Mouse (Mus musculus): ENCODE measurements around the gene Ccdc92b. TPM values are rescaled to one million over a fixed set of nuclear protein-coding genes. Genes with fewer than 3 reads are reported as not detected.

Ccdc92b gene
- total and polyA plus RNA-seq, 2 experiments from 2014 or later = 3.4 to 16.8 TPM

DNA sequence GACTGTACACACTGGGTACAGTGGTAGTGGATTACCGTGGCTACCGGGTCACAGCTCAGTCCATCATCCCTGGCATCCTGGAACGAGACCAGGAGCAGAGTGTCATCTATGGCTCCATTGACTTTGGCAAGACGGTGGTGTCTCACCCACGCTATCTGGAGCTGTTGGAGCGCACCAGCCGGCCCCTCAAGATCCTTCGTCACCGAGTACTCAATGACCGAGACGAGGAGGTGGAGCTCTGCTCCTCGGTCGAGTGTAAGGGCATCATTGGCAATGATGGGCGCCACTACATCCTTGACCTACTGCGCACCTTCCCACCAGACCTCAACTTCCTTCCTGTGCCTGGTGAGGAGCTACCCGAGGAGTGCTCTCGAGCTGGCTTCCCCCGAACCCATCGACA lies 42.2 kb downstream of the Ccdc92b start:
- ATAC-seq (no peak), DNase-seq (ENCODE audit: low spot score) (no peak)
- no peaks in the 10 kb centered on the region for H3K9me3 ChIP-seq (ENCODE audit: low read length)
- H3K4me2 ChIP-seq (ENCODE audit: low read depth, low read length) = no peak overlapping the region
- H3K4me1 ChIP-seq (ENCODE audit: insufficient read depth, low read length) = no peaks in the 10 kb centered on the region
- TF ChIP-seq CTCF (IDR thresholded peaks at IDR 0.05; ENCODE audit: low read depth) = no peak
- H3K9ac ChIP-seq (replicated peaks; ENCODE audit: low read length) = no peak overlapping the region
- H3K27me3 ChIP-seq (ENCODE audit: insufficient read depth, low read length) = no peaks in the 10 kb centered on the region
- H3K36me3 ChIP-seq (ENCODE audit: insufficient read depth, low read length) = peaks cover 89% of the 10 kb centered on the region
- no peak overlapping the region for H3K27ac ChIP-seq
- 96% methylated on average over 19 of the region's 19 CpGs for WGBS
- no peak overlapping the region for H3K4me3 ChIP-seq (ENCODE audit: low read length)

- WGBS = 88% methylated on average over 6 of the region's 6 CpGs
- Histone ChIP-seq H3K27me3 (ENCODE audit: insufficient read depth, low read length) (no peaks in the 10 kb centered on the region), H3K4me1 (ENCODE audit: insufficient read depth, low read length) (no peaks in the 10 kb centered on the region), H3K4me2 (ENCODE audit: low read depth, low read length) (no peak overlapping the region), H3K36me3 (ENCODE audit: insufficient read depth, low read length) (peaks cover 91% of the 10 kb centered on the region), H3K9me3 (ENCODE audit: low read length) (no peaks in the 10 kb centered on the region), H3K9ac (replicated peaks; ENCODE audit: low read length) (no peak overlapping the region), H3K4me3 (ENCODE audit: low read length) (no peak overlapping the region), H3K27ac (no peak overlapping the region)
- no peak for TF ChIP-seq CTCF (IDR thresholded peaks at IDR 0.05; ENCODE audit: low read depth)
- DNase-seq (ENCODE audit: low spot score) (no peak), ATAC-seq (no peak)
Measured at GRCm38 (mm10) chr11:74662221-74662620, 42.8 kb downstream of the Ccdc92b start.

- Histone ChIP-seq H3K9ac (replicated peaks; ENCODE audit: low read length) (no peak overlapping the region), H3K36me3 (ENCODE audit: insufficient read depth, low read length) (peaks cover 92% of the 10 kb centered on the region)
- 89% methylated on average over 3 of the region's 3 CpGs for WGBS
Measured at GRCm38 (mm10) chr11:74664279-74664678, 44.9 kb downstream of the Ccdc92b start.

GRCm38 (mm10) chr11:74664906-74665305 lies 45.5 kb downstream of the Ccdc92b start:
- Histone ChIP-seq H3K4me2 (ENCODE audit: low read depth, low read length) (no peak overlapping the region), H3K36me3 (ENCODE audit: insufficient read depth, low read length) (peaks cover 93% of the 10 kb centered on the region), H3K27me3 (ENCODE audit: insufficient read depth, low read length) (no peaks in the 10 kb centered on the region), H3K4me1 (ENCODE audit: insufficient read depth, low read length) (no peaks in the 10 kb centered on the region), H3K27ac (no peak overlapping the region), H3K4me3 (ENCODE audit: low read length) (no peak overlapping the region), H3K9me3 (ENCODE audit: low read length) (no peaks in the 10 kb centered on the region), H3K9ac (replicated peaks; ENCODE audit: low read length) (no peak overlapping the region)
- no peak for TF ChIP-seq CTCF (IDR thresholded peaks at IDR 0.05; ENCODE audit: low read depth)
- DNase-seq (ENCODE audit: low spot score) (no peak), ATAC-seq (no peak)
- 93% methylated on average over 8 of the region's 8 CpGs for WGBS

More at GRCm38 (mm10) chr11:74664279-74664678, 44.9 kb downstream of the Ccdc92b start:
- no peak overlapping the region for H3K4me3 ChIP-seq (ENCODE audit: low read length)
- no peaks in the 10 kb centered on the region for H3K9me3 ChIP-seq (ENCODE audit: low read length)
- no peak overlapping the region for H3K27ac ChIP-seq
- H3K27me3 ChIP-seq (ENCODE audit: insufficient read depth, low read length) = no peaks in the 10 kb centered on the region
- no peaks in the 10 kb centered on the region for H3K4me1 ChIP-seq (ENCODE audit: insufficient read depth, low read length)
- TF ChIP-seq CTCF (IDR thresholded peaks at IDR 0.05; ENCODE audit: low read depth) = no peak
- ATAC-seq = no peak
- H3K4me2 ChIP-seq (ENCODE audit: low read depth, low read length) = no peak overlapping the region
- no peak for DNase-seq (ENCODE audit: low spot score)

GRCm38 (mm10) chr11:74665631-74666283 lies 46.4 kb downstream of the Ccdc92b start:
- no peak overlapping the region for H3K27ac ChIP-seq
- H3K27me3 ChIP-seq (ENCODE audit: insufficient read depth, low read length) = no peaks in the 10 kb centered on the region
- 93% methylated on average over 17 of the region's 17 CpGs for WGBS
- no peaks in the 10 kb centered on the region for H3K9me3 ChIP-seq (ENCODE audit: low read length)
- no peak overlapping the region for H3K4me2 ChIP-seq (ENCODE audit: low read depth, low read length)
- no peak overlapping the region for H3K4me3 ChIP-seq (ENCODE audit: low read length)
- peaks cover 87% of the 10 kb centered on the region for H3K36me3 ChIP-seq (ENCODE audit: insufficient read depth, low read length)
- no peak for TF ChIP-seq CTCF (IDR thresholded peaks at IDR 0.05; ENCODE audit: low read depth)
- no peak overlapping the region for H3K9ac ChIP-seq (replicated peaks; ENCODE audit: low read length)
- ATAC-seq (no peak), DNase-seq (ENCODE audit: low spot score) (no peak)
- H3K4me1 ChIP-seq (ENCODE audit: insufficient read depth, low read length) = no peaks in the 10 kb centered on the region

GRCm38 (mm10) chr11:74666284-74666652 lies 46.9 kb downstream of the Ccdc92b start:
- Histone ChIP-seq H3K9me3 (ENCODE audit: low read length) (no peaks in the 10 kb centered on the region), H3K4me2 (ENCODE audit: low read depth, low read length) (no peak overlapping the region), H3K9ac (replicated peaks; ENCODE audit: low read length) (no peak overlapping the region), H3K27ac (no peak overlapping the region), H3K36me3 (ENCODE audit: insufficient read depth, low read length) (peaks cover 84% of the 10 kb centered on the region), H3K4me3 (ENCODE audit: low read length) (no peak overlapping the region), H3K4me1 (ENCODE audit: insufficient read depth, low read length) (no peaks in the 10 kb centered on the region), H3K27me3 (ENCODE audit: insufficient read depth, low read length) (no peaks in the 10 kb centered on the region)
- ATAC-seq (no peak), DNase-seq (ENCODE audit: low spot score) (no peak)
- TF ChIP-seq CTCF (IDR thresholded peaks at IDR 0.05; ENCODE audit: low read depth) = no peak
- 93% methylated on average over 5 of the region's 5 CpGs for WGBS

DNA sequence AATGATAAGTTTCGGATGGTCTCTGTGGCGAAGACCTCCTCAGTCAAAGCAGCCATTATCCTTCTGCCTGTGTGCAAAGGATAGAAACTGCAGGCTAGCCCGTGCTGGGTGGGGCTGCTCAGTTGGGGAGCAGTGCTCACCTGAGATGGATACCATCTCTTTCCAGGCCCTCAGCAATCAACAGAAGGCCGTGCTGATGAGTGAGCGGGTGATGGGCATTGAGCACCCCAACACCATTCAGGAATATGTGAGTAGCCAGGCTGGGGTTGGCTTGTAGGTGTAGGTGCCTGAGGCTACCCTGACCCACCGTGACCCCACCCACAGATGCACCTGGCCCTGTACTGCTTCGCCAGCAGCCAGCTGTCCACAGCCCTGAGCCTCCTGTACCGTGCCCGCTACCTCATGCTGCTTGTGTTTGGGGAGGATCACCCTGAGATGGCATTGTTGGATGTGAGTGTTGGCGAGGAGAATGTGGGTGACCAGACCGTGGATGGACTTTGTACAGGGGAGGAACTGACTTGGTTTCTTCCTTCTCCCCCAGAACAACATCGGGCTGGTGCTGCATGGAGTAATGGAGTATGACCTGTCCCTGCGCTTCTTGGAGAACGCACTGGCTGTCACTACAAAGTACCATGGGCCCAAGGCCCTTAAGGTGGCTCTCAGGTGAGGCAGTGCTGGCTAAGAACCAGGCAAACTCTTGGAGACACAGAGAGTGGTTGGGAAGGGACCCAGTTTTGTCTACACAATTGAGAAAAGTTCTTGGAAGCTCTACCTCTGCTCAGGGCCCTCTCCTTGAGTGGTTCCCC lies 47.6 kb downstream of the Ccdc92b start:
- Histone ChIP-seq H3K4me2 (ENCODE audit: low read depth, low read length) (no peak overlapping the region), H3K27me3 (ENCODE audit: insufficient read depth, low read length) (no peaks in the 10 kb centered on the region), H3K4me3 (ENCODE audit: low read length) (no peak overlapping the region), H3K9ac (replicated peaks; ENCODE audit: low read length) (no peak overlapping the region), H3K4me1 (ENCODE audit: insufficient read depth, low read length) (no peaks in the 10 kb centered on the region), H3K36me3 (ENCODE audit: insufficient read depth, low read length) (peaks cover 77% of the 10 kb centered on the region), H3K27ac (no peak overlapping the region), H3K9me3 (ENCODE audit: low read length) (no peaks in the 10 kb centered on the region)
- ATAC-seq = no peak
- no peak for DNase-seq (ENCODE audit: low spot score)
- no peak for TF ChIP-seq CTCF (IDR thresholded peaks at IDR 0.05; ENCODE audit: low read depth)
- WGBS = 96% methylated on average over 14 of the region's 14 CpGs

Measured in hindbrain, postnatal 0 days (tissue).